ENCODE assay signal across 30 mouse cellular contexts in the genomic region with DNA sequence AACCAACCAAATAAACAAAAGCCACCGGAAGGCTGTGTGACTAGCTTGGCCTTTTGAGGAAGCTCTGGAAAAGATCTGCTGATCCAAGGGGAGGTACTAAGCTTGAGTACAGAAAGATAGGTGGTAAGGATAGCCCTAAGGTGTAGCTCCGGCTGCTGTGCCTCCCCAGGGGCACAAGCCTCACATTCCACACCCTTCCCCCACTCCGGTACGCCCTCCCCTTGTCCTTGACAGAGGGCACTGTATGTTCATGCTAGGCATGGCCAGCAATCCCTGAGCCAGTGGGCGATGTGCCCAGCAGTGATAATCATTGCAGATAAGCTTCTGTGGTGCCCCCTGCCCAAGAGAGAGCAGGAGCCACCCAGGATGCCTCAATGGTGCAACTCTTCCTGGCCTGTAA. TPM values are rescaled to one million over a fixed set of nuclear protein-coding genes. Genes with fewer than 3 reads are reported as not detected.
DNase-seq lines count a peak whose midpoint lies in the region; ATAC-seq lines count a peak whose summit lies in the region.
"Had no signal": no experiment of that assay in that cellular context is flagged by ENCODE, and none has a peak within 500 bp of the region (broad histone marks: within the 10 kb centered on the region; RNA-seq: fewer than 3 reads in every experiment).

No protein-coding gene starts in this region.

- no peak overlapping the region for H3K9ac ChIP-seq in forebrain, embryonic 16.5 days (replicated peaks; ENCODE audit: low read depth, low read length)
- 0 out of 2 replicates have a peak overlapping the region, but pooled peaks have one; percentile 25 for H3K9ac ChIP-seq in heart, embryonic 14.5 days (ENCODE audit: low read length)
- no peak overlapping the region for H3K9ac ChIP-seq in neural tube, embryonic 13.5 days
- no peak overlapping the region for H3K9ac ChIP-seq in neural tube, embryonic 15.5 days (replicated peaks)
- H3K9ac ChIP-seq: hindbrain, embryonic 13.5 days; limb, embryonic 15.5 days; liver, embryonic 13.5 days; midbrain, embryonic 12.5 days; neural tube, embryonic 12.5 days had no signal

- H3K4me3 ChIP-seq in forebrain, embryonic 16.5 days (replicated peaks; ENCODE audit: low read length) = no peak overlapping the region
- no peak overlapping the region for H3K4me3 ChIP-seq in forebrain, embryonic 10.5 days
- no peak overlapping the region for H3K4me3 ChIP-seq in heart, embryonic 14.5 days (ENCODE audit: control insufficient read depth in 1 of 2, insufficient read depth in 1 of 2, low read depth in 1 of 2, low read length in 2 of 2)
- no peak overlapping the region for H3K4me3 ChIP-seq in neural tube, embryonic 13.5 days
- H3K4me3 ChIP-seq in neural tube, embryonic 15.5 days (replicated peaks) = no peak overlapping the region
- H3K4me3 ChIP-seq: hindbrain, embryonic 13.5 days; left cerebral cortex, adult 2 months; limb, embryonic 10.5 days; limb, embryonic 15.5 days; liver, embryonic 13.5 days; megakaryocyte, embryonic 14.5 days; midbrain, embryonic 12.5 days; myocyte; neural tube, embryonic 12.5 days had no signal

- peaks cover 53% of the 10 kb centered on the region for H3K4me1 ChIP-seq in forebrain, embryonic 16.5 days (replicated peaks; ENCODE audit: control insufficient read depth, insufficient read depth, low read length)
- H3K4me1 ChIP-seq in forebrain, embryonic 10.5 days = peaks cover 90% of the 10 kb centered on the region
- H3K4me1 ChIP-seq in heart, embryonic 14.5 days (ENCODE audit: control insufficient read depth in 2 of 2, insufficient read depth in 2 of 2, low read length in 2 of 2) = peaks cover 55 to 73% of the 10 kb centered on the region in 2 experiments
- H3K4me1 ChIP-seq in neural tube, embryonic 13.5 days (replicated peaks) = peaks cover 68% of the 10 kb centered on the region
- peaks cover 55% of the 10 kb centered on the region for H3K4me1 ChIP-seq in neural tube, embryonic 15.5 days
- H3K4me1 ChIP-seq: liver, embryonic 13.5 days; megakaryocyte, embryonic 14.5 days had no signal

- H3K36me3 ChIP-seq in forebrain, embryonic 16.5 days (ENCODE audit: control insufficient read depth, insufficient read depth) = no peaks in the 10 kb centered on the region
- no peaks in the 10 kb centered on the region for H3K36me3 ChIP-seq in forebrain, embryonic 10.5 days (replicated peaks)
- H3K36me3 ChIP-seq in heart, embryonic 14.5 days (ENCODE audit: control insufficient read depth, insufficient read depth, low read length) = no peaks in the 10 kb centered on the region
- no peaks in the 10 kb centered on the region for H3K36me3 ChIP-seq in neural tube, embryonic 13.5 days
- no peaks in the 10 kb centered on the region for H3K36me3 ChIP-seq in neural tube, embryonic 15.5 days
- H3K36me3 ChIP-seq: hindbrain, embryonic 13.5 days; limb, embryonic 10.5 days; limb, embryonic 15.5 days; liver, embryonic 13.5 days; midbrain, embryonic 12.5 days; neural tube, embryonic 12.5 days had no signal

- WGBS in forebrain, embryonic 16.5 days = 73% methylated on average over 5 of the region's 5 CpGs
- 91% methylated on average over 5 of the region's 5 CpGs for WGBS in forebrain, embryonic 10.5 days
- WGBS in heart, embryonic 14.5 days = 57% methylated on average over 5 of the region's 5 CpGs
- WGBS in neural tube, embryonic 13.5 days = 81% methylated on average over 5 of the region's 5 CpGs
- 89% methylated on average over 5 of the region's 5 CpGs for WGBS in neural tube, embryonic 15.5 days

- DNase-seq in forebrain, embryonic 10.5 days (ENCODE audit: extremely low spot score, low spot score) = no peak
- no peak for DNase-seq in heart, adult 8-10 months (ENCODE audit: low spot score)
- peak; percentile 67 for DNase-seq in ZHBTc4 (ENCODE audit: low read depth, low spot score)
- DNase-seq in left cerebral cortex, adult 8-10 months (ENCODE audit: low spot score in 2 of 2) = no peak
- DNase-seq: adrenal gland, postnatal 10 days; cerebellum, adult 11 months; cerebellum, adult 9-10 months; cerebellum, postnatal 36 days; gastrocnemius, postnatal 14 days; liver, embryonic 13.5 days; lung, adult 18-20 months; lung, postnatal 4 days; retina, postnatal 1 day; right cerebral cortex, postnatal 25 days; spleen, adult 18-20 months; thymus, postnatal 14 days had no signal

- H3K27ac ChIP-seq in forebrain, embryonic 16.5 days (ENCODE audit: low read length) = peak overlapping the region; percentile 39; the same call in 1 of the 2 replicates
- H3K27ac ChIP-seq in forebrain, embryonic 10.5 days = no peak overlapping the region
- peak overlapping the region; percentile 40 to 57; a peak in 3 of 4 replicates for H3K27ac ChIP-seq in heart, embryonic 14.5 days (replicated peaks in 1 of 2; ENCODE audit: control insufficient read depth in 1 of 2, insufficient read depth in 1 of 2, low read depth in 2 of 2, low read length in 2 of 2)
- H3K27ac ChIP-seq in neural tube, embryonic 13.5 days (replicated peaks) = peak overlapping the region; percentile 49
- no peak overlapping the region for H3K27ac ChIP-seq in neural tube, embryonic 15.5 days (replicated peaks)
- H3K27ac ChIP-seq: hindbrain, embryonic 13.5 days; left cerebral cortex, adult 2 months; limb, embryonic 10.5 days; limb, embryonic 15.5 days; liver, embryonic 13.5 days; midbrain, embryonic 12.5 days; neural tube, embryonic 12.5 days had no signal

- H3K27me3 ChIP-seq in forebrain, embryonic 16.5 days (replicated peaks; ENCODE audit: control insufficient read depth, insufficient read depth, low read length) = peaks cover 3% of the 10 kb centered on the region; the same call in 1 of the 2 replicates
- H3K27me3 ChIP-seq in forebrain, embryonic 10.5 days (ENCODE audit: poor library complexity, severe bottlenecking) = peaks cover 93% of the 10 kb centered on the region
- H3K27me3 ChIP-seq in heart, embryonic 14.5 days (ENCODE audit: control insufficient read depth, insufficient read depth, low read length) = no peaks in the 10 kb centered on the region; the same call in 1 of the 2 replicates
- H3K27me3 ChIP-seq in neural tube, embryonic 13.5 days = peaks cover 70% of the 10 kb centered on the region
- H3K27me3 ChIP-seq in neural tube, embryonic 15.5 days (replicated peaks) = peaks cover 53% of the 10 kb centered on the region

- no peaks in the 10 kb centered on the region for H3K9me3 ChIP-seq in forebrain, embryonic 16.5 days (ENCODE audit: control insufficient read depth, low read length)
- no peaks in the 10 kb centered on the region for H3K9me3 ChIP-seq in forebrain, embryonic 10.5 days
- H3K9me3 ChIP-seq in heart, embryonic 14.5 days (ENCODE audit: control insufficient read depth, low read length) = no peaks in the 10 kb centered on the region
- no peaks in the 10 kb centered on the region for H3K9me3 ChIP-seq in neural tube, embryonic 13.5 days
- no peaks in the 10 kb centered on the region for H3K9me3 ChIP-seq in neural tube, embryonic 15.5 days (replicated peaks)
- H3K9me3 ChIP-seq: hindbrain, embryonic 13.5 days; limb, embryonic 10.5 days; limb, embryonic 15.5 days; liver, embryonic 13.5 days; megakaryocyte, embryonic 14.5 days; midbrain, embryonic 12.5 days; neural tube, embryonic 12.5 days had no signal

- H3K4me2 ChIP-seq in forebrain, embryonic 16.5 days (ENCODE audit: low read length) = no peak overlapping the region
- H3K4me2 ChIP-seq in heart, embryonic 14.5 days (ENCODE audit: low read length) = no peak overlapping the region
- no peak overlapping the region for H3K4me2 ChIP-seq in neural tube, embryonic 13.5 days
- H3K4me2 ChIP-seq in neural tube, embryonic 15.5 days = no peak overlapping the region
- H3K4me2 ChIP-seq: hindbrain, embryonic 13.5 days; limb, embryonic 15.5 days; liver, embryonic 13.5 days; midbrain, embryonic 12.5 days; neural tube, embryonic 12.5 days had no signal

- no peak for ATAC-seq in forebrain, embryonic 16.5 days
- no peak for ATAC-seq in heart, embryonic 14.5 days (ENCODE audit: insufficient number of reproducible peaks, insufficient read depth, low FRiP score, low read depth)
- no peak for ATAC-seq in neural tube, embryonic 13.5 days (ENCODE audit: low read depth)
- no peak for ATAC-seq in neural tube, embryonic 15.5 days (ENCODE audit: low FRiP score)
- ATAC-seq: intestine, postnatal 0 days; lung, postnatal 0 days had no signal

RNA-seq across cellular contexts. Expression of a gene that starts 51.3 kb away (rescaled TPM):
- polyA plus RNA-seq in forebrain, embryonic 16.5 days (2015; fragmentation: Nextera tagmentation; extraction: Ambion mirVana) = 0.98 and 1.0 TPM in 2 replicates
- 4.4 and 4.7 TPM in 2 replicates for polyA plus RNA-seq in forebrain, embryonic 10.5 days (2016; fragmentation: Nextera tagmentation; extraction: Ambion mirVana)
- 24.6 and 26.6 TPM in 2 replicates for polyA plus RNA-seq in heart, embryonic 14.5 days (2014; fragmentation: Nextera tagmentation; extraction: Ambion mirVana)
- 10 to 100 TPM; 40.6 to 49.5 (median 47.3) TPM for total RNA-seq in heart, adult 8-10 months (2022)
- polyA plus RNA-seq in neural tube, embryonic 13.5 days (2015; fragmentation: Nextera tagmentation; extraction: Ambion mirVana) = 16.2 and 17.3 TPM in 2 replicates
- 11.0 and 12.3 TPM in 2 replicates for polyA plus RNA-seq in neural tube, embryonic 15.5 days (2015; fragmentation: Nextera tagmentation; extraction: Ambion mirVana)
- 1 to 10 TPM; 1.2 to 2.4 (median 1.7) TPM for total RNA-seq in left cerebral cortex, adult 8-10 months (2022)

Comparison
In these comparisons a context has a peak if more than half of its experiments do, and no peak if none do; other contexts are left out.
1. H3K27ac ChIP-seq: peak in forebrain, embryonic 16.5 days (single experiment), heart, embryonic 14.5 days (2 of 2) and neural tube, embryonic 13.5 days (single experiment); none in forebrain, embryonic 10.5 days (single experiment) and neural tube, embryonic 15.5 days (single experiment).